Mouse (Mus musculus): ENCODE data around the gene Eps8l3.
"Not testable (repeated sequence)": the region's sequence is repeated elsewhere in the genome, so short reads cannot be mapped to it uniquely, and the experiment has no call there.

The Eps8l3 gene

GRCm38 (mm10) chr3:107853232-107854181 lies 23.5 kb upstream of the Eps8l3 start:
- no peak for DNase-seq (ENCODE audit: low read depth, low spot score)

GRCm38 (mm10) chr3:107855368-107855767 lies 21.7 kb upstream of the Eps8l3 start:
- DNase-seq (ENCODE audit: low read depth, low spot score) = no peak

GRCm38 (mm10) chr3:107857646-107858045 lies 19.4 kb upstream of the Eps8l3 start:
- DNase-seq (ENCODE audit: low read depth, low spot score) = no peak

- DNase-seq (ENCODE audit: low read depth, low spot score) = not testable (repeated sequence)
Measured at GRCm38 (mm10) chr3:107861483-107861882, 15.5 kb upstream of the Eps8l3 start.

- DNase-seq (ENCODE audit: low read depth, low spot score) = no peak
Measured at GRCm38 (mm10) chr3:107862471-107862870, 14.6 kb upstream of the Eps8l3 start.

- no peak for DNase-seq (ENCODE audit: low read depth, low spot score)
Measured at GRCm38 (mm10) chr3:107863471-107863870, 13.6 kb upstream of the Eps8l3 start.

GRCm38 (mm10) chr3:107863898-107864603 lies 13.0 kb upstream of the Eps8l3 start:
- peak; percentile 83 for DNase-seq (ENCODE audit: low read depth, low spot score)

GRCm38 (mm10) chr3:107865364-107866091 lies 11.5 kb upstream of the Eps8l3 start:
- DNase-seq (ENCODE audit: low read depth, low spot score) = no peak

- DNase-seq (ENCODE audit: low read depth, low spot score) = peak; percentile 92
Measured at GRCm38 (mm10) chr3:107867086-107867485, 9.9 kb upstream of the Eps8l3 start.

GRCm38 (mm10) chr3:107868452-107868851 lies 8.6 kb upstream of the Eps8l3 start:
- DNase-seq (ENCODE audit: low read depth, low spot score) = no peak

- DNase-seq (ENCODE audit: low read depth, low spot score) = no peak
Measured at GRCm38 (mm10) chr3:107869097-107869496, 7.9 kb upstream of the Eps8l3 start.

GRCm38 (mm10) chr3:107869925-107870324 lies 7.1 kb upstream of the Eps8l3 start:
- DNase-seq (ENCODE audit: low read depth, low spot score) = no peak

GRCm38 (mm10) chr3:107873335-107874251 lies 3.4 kb upstream of the Eps8l3 start:
- no peak for DNase-seq (ENCODE audit: low read depth, low spot score)

GRCm38 (mm10) chr3:107875231-107875630 lies 1.8 kb upstream of the Eps8l3 start:
- no peak for DNase-seq (ENCODE audit: low read depth, low spot score)

GRCm38 (mm10) chr3:107877747-107878736 lies 1.0 kb downstream of the Eps8l3 start:
- no peak for DNase-seq (ENCODE audit: low read depth, low spot score)

- no peak for DNase-seq (ENCODE audit: low read depth, low spot score)
Measured at GRCm38 (mm10) chr3:107887674-107888495, 10.9 kb downstream of the Eps8l3 start.

- DNase-seq (ENCODE audit: low read depth, low spot score) = not testable (repeated sequence)
Measured at GRCm38 (mm10) chr3:107889236-107889635, 12.2 kb downstream of the Eps8l3 start.

GRCm38 (mm10) chr3:107895194-107895719 lies 18.2 kb downstream of the Eps8l3 start:
- no peak for DNase-seq (ENCODE audit: low read depth, low spot score)

All from ES-CJ7 (cell line).